In the genomic region with DNA sequence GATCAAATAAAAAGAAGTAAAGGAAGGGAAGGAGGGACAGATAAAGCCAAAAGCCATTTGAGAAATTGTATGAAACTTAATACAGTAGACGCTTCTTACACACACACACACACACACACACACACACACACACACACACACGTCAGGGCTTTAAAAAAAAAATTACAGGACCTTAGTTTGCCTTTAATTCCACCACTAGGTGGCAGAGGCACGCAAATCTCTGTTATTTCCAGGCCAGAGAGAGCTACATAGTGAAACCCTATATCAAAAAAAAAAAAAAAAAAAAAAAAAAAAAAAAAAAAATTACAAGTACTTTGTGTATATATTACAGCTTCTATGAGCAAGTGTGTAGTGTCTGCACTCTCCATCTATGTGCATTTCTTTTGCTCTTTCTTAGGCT, we compare ENCODE assay signal across 8 mouse cellular contexts.
DNase-seq lines count a peak whose midpoint lies in the region; ATAC-seq lines count a peak whose summit lies in the region.

No protein-coding gene starts in this region.

- H3K27me3 ChIP-seq in heart, embryonic 12.5 days (replicated peaks): no peaks in the 10 kb centered on the region
- no peaks in the 10 kb centered on the region for H3K27me3 ChIP-seq in heart, embryonic 10.5 days (ENCODE audit: insufficient read depth, poor library complexity, severe bottlenecking)

- no peaks in the 10 kb centered on the region for H3K36me3 ChIP-seq in heart, embryonic 12.5 days
- H3K36me3 ChIP-seq in heart, embryonic 10.5 days: no peaks in the 10 kb centered on the region

- peak; percentile 94 for DNase-seq in heart, adult 11 months
- DNase-seq in heart, embryonic 10.5 days (ENCODE audit: low spot score): peak; percentile 78
- peak; percentile 62 to 78 for DNase-seq in kidney, postnatal 36 days
- DNase-seq in lung, postnatal 25 days (ENCODE audit: low spot score): peak; percentile 70
- peak; percentile 36 for DNase-seq in right cerebral cortex, postnatal 14 days

- no peaks in the 10 kb centered on the region for H3K4me1 ChIP-seq in heart, embryonic 12.5 days (replicated peaks)
- no peaks in the 10 kb centered on the region for H3K4me1 ChIP-seq in heart, embryonic 10.5 days

- H3K4me3 ChIP-seq in heart, embryonic 12.5 days: no peak overlapping the region
- H3K4me3 ChIP-seq in heart, embryonic 10.5 days: no peak overlapping the region

- WGBS in heart, embryonic 12.5 days: 38% methylated on average over 3 of the region's 3 CpGs
- WGBS in heart, embryonic 10.5 days: 39% methylated on average over 3 of the region's 3 CpGs

- H3K27ac ChIP-seq in heart, embryonic 12.5 days (ENCODE audit: poor library complexity, severe bottlenecking): no peak overlapping the region
- no peak overlapping the region for H3K27ac ChIP-seq in heart, embryonic 10.5 days

- H3K4me2 ChIP-seq in heart, embryonic 12.5 days: no peak overlapping the region

- H3K9ac ChIP-seq in heart, embryonic 12.5 days: no peak overlapping the region

- H3K9me3 ChIP-seq in heart, embryonic 12.5 days (replicated peaks): no peaks in the 10 kb centered on the region
- H3K9me3 ChIP-seq in heart, embryonic 10.5 days: no peaks in the 10 kb centered on the region

- no peak for ATAC-seq in heart, embryonic 12.5 days (ENCODE audit: insufficient number of reproducible peaks, low FRiP score)
- ATAC-seq in activated CD4-positive, CD25-positive, alpha-beta regulatory T cell, adult 4 months: peak; percentile 80
- ATAC-seq in common myeloid progenitor, adult 5-6 weeks (replicated peaks; ENCODE audit: low read depth, poor library complexity, severe bottlenecking): peak; percentile 83

Comparison
In these comparisons a context has a peak if more than half of its experiments do, and no peak if none do; other contexts are left out.
1. DNase-seq: peak in every context shown above with its lines; median percentile 94 in heart, adult 11 months; 78 in heart, embryonic 10.5 days; 70 in kidney, postnatal 36 days; 70 in lung, postnatal 25 days; 36 in right cerebral cortex, postnatal 14 days.